Mouse (Mus musculus) liver, adult (tissue): ENCODE data around the gene Sh3bp2.
A peak's percentile ranks its signal among the peaks of the same experiment; 100 is the strongest.

Experiments used
- GATA4 ChIP-seq: IDR thresholded peaks from 2 replicates; pipeline ENCODE4 v1.6.1; 2014; ENCODE audit warnings: mild to moderate bottlenecking, low read length; ENCODE audit not compliant: insufficient replicate concordance

The Sh3bp2 gene

GRCm38 (mm10) chr5:34517913-34518312 lies 7.7 kb upstream of the Sh3bp2 start:
- no peak for TF ChIP-seq GATA4

GRCm38 (mm10) chr5:34519389-34519910 lies 6.2 kb upstream of the Sh3bp2 start:
- no peak for TF ChIP-seq GATA4

GRCm38 (mm10) chr5:34520458-34521209 lies 5.0 kb upstream of the Sh3bp2 start:
- no peak for TF ChIP-seq GATA4

- TF ChIP-seq GATA4 = no peak
Observed at GRCm38 (mm10) chr5:34521337-34521736, 4.3 kb upstream of the Sh3bp2 start.

- no peak for TF ChIP-seq GATA4
Observed at GRCm38 (mm10) chr5:34523958-34524485, 1.6 kb upstream of the Sh3bp2 start.

- TF ChIP-seq GATA4 = no peak
Observed at GRCm38 (mm10) chr5:34524511-34524910, 1.1 kb upstream of the Sh3bp2 start.

GRCm38 (mm10) chr5:34526477-34526775 lies 788 bp downstream of the Sh3bp2 start:
- TF ChIP-seq GATA4 = peak; percentile 26; the same call in 1 of the 2 replicates

- TF ChIP-seq GATA4 = no peak
Observed at GRCm38 (mm10) chr5:34527352-34527751, 1.7 kb downstream of the Sh3bp2 start.

GRCm38 (mm10) chr5:34528724-34529123 lies 3.1 kb downstream of the Sh3bp2 start:
- no peak for TF ChIP-seq GATA4

- no peak for TF ChIP-seq GATA4
Observed at GRCm38 (mm10) chr5:34530116-34530515, 4.5 kb downstream of the Sh3bp2 start.

GRCm38 (mm10) chr5:34530687-34531086 lies 5.0 kb downstream of the Sh3bp2 start:
- TF ChIP-seq GATA4 = no peak

- TF ChIP-seq GATA4 = no peak
Observed at GRCm38 (mm10) chr5:34533066-34533465, 7.4 kb downstream of the Sh3bp2 start.

- no peak for TF ChIP-seq GATA4
Observed at GRCm38 (mm10) chr5:34533820-34534219, 8.2 kb downstream of the Sh3bp2 start.

- no peak for TF ChIP-seq GATA4
Observed at GRCm38 (mm10) chr5:34534776-34535581, 9.3 kb downstream of the Sh3bp2 start.

GRCm38 (mm10) chr5:34535831-34536230 lies 10.2 kb downstream of the Sh3bp2 start:
- no peak for TF ChIP-seq GATA4

GRCm38 (mm10) chr5:34538079-34538478 lies 12.4 kb downstream of the Sh3bp2 start:
- no peak for TF ChIP-seq GATA4
